Mouse (Mus musculus): ENCODE data around the gene Gm28079. TPM values are rescaled to one million over a fixed set of nuclear protein-coding genes. Genes with fewer than 3 reads are reported as not detected.
"Not testable (repeated sequence)": the region's sequence is repeated elsewhere in the genome, so short reads cannot be mapped to it uniquely, and the experiment has no call there.

Gene Gm28079
- not detected for total RNA-seq (2021)
- long read RNA-seq, experiment 1 = 0 reads
- long read RNA-seq, experiment 2 = 0 reads

DNA sequence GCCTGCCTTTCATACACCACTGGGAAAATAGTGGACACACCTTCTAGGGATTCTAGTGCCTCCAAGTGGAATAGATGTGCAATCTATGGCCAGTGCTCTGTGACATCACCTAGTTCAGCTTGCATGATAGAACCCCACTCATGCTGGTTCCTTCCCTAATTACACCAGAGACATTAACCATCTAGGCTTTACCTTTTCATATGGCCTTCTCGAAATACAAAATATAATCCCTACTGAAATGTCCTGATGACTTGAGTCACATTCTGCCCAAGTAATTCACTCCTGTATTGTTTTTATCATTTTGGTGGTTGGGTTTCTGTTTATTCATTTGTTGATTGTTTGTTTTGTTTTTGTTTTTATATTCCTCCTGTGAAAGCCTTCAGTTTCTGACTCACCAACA, at the start of gene Gm28079:
TSS of gene Gm28079 (minus strand) at position 101 of the 400 bp plus-strand sequence.
- DNase-seq (ENCODE audit: low spot score in 2 of 2) = not testable (repeated sequence)
